Mouse (Mus musculus) heart, postnatal 4 days (tissue): ENCODE measurements at regions not wholly inside any gene's neighbourhood (a gene's known extent, or its start where the extent isn't known, plus 50 kb on each side); places are given as distances from the start of the nearest gene placed in this dataset.

Experiments
- DNase-seq: peaks from one replicate; pipeline ENCODE4 v3.0.0; 2021

DNA sequence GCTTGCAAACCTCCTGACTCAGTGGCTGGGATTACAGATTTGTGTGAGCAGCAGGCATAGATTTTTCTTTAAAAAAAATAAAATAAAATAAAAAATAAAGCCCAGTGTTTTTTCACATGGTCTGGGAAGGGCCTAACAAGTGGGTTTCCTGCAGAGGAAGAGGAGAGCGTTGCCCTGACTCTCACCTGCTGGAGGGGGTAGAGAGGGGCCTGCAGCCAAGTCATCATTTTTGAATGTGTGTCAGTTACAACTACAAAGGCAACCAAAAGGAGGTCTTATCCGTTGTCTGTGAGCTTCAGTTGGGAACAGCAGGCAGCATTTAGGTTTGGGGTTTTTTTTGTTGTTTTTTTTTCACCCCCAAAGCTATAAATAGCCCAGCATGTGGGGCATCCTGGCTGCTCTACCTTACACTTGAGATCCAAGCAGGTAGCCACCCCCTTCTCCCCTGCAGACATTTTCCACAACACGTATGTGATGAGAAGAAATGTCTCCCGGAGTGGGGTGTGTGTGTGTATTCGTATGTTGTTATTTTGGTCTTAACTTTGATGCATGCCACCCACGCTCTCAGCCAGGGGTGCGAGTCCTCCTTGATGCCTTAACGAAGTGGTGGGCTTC, 285.7 kb upstream of the 4930412O13Rik start:
- DNase-seq: no peak

DNA sequence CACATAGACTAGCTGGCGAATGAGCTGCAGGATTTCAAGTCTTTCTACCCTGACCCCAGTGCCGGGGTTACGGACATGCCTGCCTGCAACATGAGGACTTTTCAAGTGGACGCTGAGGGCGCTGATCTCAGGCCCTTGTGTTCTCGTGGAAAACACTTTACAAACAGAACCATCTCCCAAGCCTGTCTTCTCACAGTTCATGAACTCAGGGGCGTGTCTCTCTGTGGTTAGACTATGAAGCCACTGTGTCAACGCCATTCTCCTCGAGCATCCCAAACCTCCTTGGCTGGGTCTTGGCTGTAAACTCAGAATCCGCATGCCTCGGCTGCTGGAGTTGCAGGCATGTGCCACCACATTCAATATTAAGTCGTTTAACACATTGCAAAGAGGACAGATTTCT, 284.9 kb upstream of the 4930412O13Rik start:
- no peak for DNase-seq

DNA sequence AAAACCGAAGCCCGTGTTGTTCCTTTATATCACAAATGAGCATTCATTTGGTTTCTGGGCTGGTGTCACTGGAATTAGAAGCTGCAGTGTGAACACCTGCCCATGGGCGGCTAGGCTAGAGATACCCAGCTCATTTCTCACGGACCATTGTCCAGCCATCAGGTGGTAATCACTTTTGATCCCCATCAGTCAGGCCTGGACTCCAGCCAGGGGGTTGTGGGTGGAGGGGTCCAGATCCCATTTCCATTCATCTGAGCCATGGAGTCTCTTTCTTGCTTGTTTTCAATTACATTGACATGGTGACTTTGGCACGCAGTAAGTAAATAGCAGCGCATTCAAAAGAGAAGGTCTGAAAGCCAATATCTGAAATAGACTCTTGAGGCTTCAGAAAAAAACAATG, 276.1 kb upstream of the 4930412O13Rik start:
- DNase-seq: no peak

DNA sequence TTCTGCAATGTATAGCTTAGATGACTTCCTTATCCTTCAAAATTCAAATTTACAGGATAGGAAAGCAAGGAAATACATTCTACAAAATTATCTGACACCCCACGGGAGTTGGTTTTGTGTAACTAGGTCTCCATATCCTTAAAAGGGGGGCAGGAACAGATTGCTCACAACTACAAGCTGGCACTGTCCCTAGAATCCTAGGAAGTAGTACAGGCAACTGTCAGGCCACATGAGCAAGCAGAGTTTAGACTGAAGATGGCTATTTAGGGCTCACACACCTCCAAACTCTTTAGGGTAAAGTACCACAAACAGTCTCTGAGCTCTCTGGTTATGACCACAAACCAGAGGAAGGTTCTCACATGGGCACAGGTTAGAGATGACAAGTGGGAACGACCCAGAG, 273.5 kb upstream of the 4930412O13Rik start:
- no peak for DNase-seq

DNA sequence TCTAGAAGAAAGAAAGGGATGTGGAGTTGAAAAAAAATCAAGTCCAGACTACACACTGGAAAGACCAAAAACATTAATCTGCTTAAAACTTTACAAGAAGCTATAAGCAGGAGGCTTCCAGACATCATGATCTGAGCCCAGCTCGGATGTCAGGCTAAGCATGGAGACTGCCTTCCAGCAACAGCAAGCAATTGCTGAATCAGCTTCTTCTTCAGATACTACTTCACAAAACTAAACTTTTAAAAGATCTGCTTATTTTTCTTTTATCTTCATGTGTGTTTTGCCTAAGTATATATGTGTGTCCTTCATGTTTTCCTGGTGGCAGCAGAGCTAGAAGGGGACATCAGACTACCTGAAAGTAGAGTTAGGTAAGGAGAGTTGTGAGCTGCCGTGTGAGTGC, 266.6 kb upstream of the 4930412O13Rik start:
- no peak for DNase-seq

DNA sequence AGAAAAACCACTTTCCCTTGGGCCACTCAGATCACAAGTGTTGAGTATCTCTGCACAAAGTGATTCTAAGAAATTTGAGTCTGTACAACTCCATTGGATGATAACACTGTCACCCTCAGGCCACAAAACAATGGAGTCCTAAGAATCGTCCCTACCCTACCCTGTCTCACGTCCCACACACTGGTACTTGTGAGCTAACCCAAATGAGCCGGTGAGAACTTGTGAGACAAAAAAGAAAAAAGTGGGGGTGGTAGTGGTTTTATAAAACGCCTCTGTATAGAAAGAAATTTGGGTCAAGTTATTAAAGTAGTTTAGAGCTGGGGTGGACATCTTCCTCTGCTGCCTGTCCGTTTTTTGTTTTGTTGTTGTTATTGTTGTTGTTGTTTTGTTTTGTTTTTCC, 264.8 kb upstream of the 4930412O13Rik start:
- no peak for DNase-seq

DNA sequence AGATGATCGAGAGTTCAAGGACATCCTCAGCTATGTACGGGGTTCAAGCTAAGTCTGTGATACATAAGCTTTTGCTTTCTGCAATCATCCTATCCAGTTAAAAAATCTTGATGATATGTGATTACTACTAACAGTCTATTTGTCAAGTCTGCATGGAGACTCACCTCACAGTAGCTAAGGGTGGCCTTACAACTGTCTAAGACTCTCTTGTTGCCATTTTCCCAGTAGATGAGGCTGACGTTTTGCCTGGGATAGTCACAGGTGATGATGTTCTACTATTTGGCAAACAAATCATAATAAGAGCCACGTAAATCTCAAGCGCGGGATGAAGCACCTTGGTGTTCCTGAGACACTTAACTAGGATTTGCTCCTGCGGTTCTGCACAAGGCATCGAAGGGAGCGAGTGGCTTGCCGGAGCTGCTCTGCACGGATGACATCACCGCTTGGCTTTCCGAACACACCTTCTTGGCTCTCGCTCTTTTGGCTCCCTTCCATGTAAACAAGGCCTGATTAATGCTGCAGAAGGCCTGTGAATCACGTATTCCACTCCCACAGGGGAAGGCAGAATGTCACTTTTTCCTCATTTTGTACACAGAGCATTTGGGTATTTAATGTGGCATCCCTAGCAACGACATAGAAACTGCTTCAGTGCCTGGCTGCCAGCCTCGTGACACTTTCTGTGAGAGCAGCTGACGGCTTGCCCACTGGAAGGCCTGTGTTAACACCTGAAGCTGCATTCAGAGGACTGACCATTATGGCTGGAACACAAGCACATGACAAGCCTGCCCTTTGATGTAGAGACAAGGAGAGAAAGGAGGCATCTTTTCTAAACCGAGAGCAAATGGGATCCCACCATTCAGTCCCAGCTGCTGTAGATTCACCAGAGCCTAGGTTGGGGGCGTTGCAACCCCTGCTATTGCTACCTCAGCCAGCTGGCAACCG, 260.5 kb upstream of the 4930412O13Rik start:
- DNase-seq: peak; percentile 79

DNA sequence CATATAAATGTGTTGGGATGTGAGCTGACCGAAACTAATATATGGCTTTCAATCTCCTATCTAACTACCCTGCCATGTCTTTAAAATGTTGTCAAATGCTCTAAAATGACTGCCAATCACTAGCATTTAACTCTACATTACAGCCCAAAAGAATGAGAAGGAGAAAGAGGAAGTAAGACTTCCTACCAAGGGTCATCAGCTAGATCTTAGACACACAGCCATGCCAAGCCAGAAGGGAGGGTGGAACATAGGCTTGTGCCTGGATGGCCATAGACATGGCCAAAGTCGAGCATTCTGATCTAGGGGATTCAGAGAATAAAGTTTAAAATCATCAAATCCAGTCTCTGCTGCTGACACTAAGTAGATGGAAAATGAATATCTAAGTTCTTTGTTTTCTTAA, 257.4 kb upstream of the 4930412O13Rik start:
- DNase-seq: no peak

DNA sequence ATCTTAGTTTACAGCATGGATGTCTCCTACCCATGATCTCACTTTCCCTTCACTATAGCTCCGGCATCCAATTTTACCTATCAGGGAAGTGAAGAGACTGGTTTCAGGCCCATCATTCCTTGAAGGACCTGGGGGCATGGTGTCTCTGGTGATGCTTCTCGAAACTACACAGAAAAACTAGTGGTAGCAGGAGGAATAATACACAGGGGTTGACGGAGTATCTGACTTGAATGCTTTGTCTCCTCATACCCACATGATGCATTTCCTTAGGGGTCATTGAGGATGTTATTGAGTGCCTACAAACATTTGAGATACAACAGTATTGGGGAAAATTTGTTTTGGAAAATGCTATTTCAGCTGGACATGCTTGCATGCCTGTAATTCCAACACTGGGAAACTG, 253.0 kb upstream of the 4930412O13Rik start:
- DNase-seq: no peak

DNA sequence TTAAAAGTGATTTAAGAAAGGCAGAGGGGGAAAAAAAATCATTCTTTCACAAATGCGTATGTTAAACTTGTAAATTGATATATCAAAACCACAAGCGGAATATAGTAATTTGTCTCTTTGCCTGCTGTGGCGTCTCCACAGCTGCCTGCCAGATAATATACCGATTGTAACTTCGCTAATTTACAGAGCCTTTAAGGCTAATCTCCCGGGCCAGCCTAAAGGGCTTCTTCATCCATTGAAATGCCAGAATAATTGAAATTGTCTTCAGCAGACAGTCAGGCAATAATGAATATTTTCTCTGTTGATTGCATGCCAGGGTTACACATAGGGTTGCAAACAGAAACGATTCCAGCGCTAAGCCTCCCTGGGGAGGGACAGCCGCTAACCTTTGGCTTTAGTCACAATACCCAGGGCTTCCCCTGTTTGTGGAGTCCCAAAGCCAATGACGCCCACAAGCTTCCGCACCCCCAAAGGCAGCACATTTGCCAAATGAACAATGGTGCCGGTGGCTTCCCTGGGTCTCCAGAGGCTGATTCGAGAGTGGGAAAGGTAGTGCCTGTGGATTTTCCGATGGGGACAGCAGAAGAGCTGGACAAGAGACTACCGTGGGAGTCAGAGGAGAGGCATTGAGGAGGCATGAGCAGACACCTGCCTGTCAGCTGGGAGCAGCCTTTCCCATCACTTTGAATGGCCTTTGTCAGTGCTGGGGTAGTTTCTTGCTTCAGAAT, 248.2 kb upstream of the 4930412O13Rik start:
- peak; percentile 38 for DNase-seq

DNA sequence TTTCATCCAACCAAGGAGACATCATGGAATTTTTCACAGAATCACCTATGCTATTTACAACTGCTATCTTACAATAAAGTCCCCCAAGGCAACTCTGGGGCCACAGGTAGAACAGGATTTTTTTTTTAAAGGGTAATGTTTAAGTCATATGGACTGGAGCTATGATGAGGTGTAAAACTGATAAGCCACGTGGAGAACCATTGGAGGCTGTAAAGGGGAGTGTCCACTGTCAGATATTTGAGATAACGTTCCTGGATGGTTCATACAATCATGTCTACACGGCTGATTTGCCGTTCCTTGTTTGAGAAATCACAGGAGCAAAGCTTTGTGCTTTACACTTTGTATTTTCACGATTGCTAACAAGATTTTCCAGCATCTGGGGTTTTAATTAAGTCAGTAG, 241.8 kb upstream of the 4930412O13Rik start:
- no peak for DNase-seq

DNA sequence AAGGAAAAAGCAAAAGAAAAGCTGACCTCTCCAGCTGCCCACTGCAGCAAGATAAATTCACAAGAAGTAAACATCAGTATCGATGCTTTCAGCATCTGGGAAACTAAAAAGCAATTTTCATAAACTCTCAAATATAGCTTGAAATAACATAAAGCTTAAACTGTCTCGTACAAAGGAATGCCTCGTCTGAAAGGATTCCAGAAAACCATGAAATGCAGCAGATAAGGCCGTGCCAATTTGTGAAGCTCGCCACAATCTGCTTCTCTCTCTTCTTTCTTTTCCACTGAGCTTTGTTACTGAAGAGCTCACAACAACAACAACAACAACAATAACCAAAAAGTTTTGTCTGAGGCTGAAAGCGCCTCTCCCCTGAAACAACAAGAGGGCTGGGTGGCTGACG, 239.4 kb upstream of the 4930412O13Rik start:
- DNase-seq: no peak

DNA sequence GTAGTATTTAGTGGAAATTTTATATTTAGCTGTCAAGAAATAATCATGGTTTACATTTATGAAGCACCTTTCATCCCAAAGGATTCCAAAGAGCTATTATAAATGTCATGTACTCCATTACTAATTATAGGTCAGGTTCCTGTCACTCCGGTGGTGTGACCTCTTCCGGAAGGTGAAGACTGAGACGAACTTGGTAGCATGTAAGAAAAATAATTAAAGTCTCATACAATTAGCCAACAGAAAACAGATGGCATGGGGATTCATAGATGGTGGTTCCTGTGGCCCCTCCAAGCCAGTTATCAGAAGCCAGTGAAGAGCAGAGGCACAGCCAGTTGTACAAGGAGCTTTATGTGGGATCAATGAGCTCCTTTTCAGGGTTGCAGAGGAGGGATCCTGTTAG, 238.6 kb upstream of the 4930412O13Rik start:
- DNase-seq: no peak

DNA sequence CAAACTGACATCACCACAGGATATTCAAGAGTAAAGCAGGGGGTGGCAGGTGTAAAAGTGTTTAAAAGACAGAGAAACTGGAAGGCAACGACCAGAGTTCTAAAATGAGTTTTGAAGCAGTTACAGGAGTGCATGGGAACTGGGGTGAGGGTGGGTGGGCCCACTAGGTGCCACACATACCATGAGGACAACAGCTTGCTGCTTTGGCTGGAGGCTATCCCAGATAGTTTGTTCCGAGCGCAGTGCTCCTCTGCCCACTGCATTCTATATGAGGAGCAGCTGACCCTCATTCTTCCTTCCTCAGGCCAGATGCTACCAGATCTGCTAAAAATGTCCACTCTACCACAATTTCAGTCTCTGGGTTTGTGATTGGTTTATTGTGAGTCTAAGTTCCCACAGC, 234.6 kb upstream of the 4930412O13Rik start:
- no peak for DNase-seq

DNA sequence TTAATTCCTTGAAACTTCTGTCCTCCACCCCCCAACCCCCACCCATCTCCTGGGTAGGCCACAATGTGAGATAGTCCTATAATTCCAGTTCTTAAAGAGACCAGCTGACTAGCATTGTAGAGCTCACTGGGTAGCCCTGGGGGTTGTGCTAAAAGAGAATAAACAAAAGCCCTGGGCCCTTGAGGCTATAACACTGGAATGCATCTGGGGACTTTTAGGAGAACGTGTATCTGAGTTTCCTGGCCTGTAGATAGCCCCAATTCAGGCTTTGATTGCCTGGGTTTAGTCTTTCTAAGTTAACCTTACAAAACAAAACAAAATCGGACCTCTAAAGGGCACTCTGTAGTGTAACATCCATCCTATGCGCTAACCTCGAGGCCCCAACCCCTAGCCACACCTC, 234.1 kb upstream of the 4930412O13Rik start:
- DNase-seq: no peak

DNA sequence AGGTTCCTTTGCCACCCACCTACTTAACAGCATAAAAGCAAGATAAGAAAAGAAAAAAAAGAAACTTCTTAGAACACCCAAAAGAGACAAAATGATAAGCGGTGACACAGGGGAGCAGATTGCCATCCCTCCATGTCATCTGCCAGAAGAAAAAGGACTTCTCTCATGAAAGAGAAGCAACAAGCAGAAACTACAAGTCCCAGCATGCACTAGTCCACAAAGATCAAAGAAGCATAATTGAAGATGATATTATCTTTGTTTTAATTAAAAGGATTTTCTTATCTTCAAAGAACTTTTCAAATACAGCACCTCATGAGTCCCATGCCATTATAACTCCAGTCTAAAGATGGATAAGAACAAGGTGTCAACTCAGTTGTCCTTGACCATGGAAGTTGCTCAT, 231.0 kb upstream of the 4930412O13Rik start:
- DNase-seq: no peak

DNA sequence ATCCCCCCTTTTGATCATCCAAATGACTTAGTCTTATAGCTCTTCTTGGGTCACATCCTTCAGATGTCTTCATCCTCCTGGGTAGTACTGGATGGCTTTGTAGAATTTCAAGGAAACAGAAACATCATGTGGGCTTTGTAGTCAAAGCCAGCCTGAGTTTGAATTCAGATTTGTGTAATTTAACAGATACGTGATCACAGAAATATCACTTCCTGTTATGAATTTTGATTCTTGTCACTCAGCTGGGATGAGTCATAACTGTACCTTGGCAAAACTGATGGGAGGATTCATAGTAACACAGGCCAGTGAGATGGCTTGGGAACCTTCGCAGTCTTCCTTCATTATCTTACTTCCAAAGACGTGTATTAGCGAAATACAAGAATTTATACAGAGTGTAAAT, 222.2 kb upstream of the 4930412O13Rik start:
- no peak for DNase-seq

DNA sequence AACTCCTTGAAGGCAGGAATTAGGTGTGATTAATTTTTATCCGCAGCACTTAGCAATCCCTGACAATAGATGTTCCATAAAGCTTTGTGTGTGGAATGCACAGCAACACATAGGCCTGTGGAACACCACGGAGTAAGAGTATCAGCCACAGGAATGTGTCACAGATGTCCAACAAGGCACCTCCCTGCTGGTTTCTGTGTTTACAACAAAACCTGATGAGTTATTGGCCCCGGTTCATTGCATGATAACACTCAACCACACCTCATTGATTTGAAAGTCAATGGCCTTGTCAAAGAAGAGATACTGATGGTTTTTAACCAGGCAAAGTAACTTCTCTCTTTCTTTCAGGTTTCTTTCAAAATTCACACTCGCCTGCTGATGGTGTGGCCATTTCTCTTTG, 211.4 kb upstream of the 4930412O13Rik start:
- DNase-seq: no peak

DNA sequence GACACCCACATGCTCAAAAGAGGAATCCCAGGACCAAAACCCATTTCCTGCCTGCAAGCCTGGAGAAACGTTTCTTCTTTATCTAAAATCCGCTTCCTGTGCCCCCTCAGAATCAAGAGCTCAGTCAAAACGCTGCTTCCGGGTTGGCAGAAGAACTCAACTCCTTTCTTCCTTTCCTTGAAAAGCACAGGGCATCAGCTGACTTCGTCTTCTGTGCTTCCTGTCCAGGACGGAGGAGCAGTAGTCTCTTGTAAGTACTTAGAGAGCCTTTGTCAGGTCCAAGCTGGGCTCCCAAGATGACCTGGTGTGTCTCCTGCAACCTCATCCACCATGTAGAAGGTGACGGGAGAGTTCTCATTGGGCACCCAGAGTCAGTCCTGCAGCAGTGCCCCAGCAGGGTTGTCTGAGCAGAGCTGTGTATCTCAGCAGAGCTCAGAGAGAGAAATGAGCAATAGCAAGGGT, 199.3 kb upstream of the 4930412O13Rik start:
- peak; percentile 16 for DNase-seq

DNA sequence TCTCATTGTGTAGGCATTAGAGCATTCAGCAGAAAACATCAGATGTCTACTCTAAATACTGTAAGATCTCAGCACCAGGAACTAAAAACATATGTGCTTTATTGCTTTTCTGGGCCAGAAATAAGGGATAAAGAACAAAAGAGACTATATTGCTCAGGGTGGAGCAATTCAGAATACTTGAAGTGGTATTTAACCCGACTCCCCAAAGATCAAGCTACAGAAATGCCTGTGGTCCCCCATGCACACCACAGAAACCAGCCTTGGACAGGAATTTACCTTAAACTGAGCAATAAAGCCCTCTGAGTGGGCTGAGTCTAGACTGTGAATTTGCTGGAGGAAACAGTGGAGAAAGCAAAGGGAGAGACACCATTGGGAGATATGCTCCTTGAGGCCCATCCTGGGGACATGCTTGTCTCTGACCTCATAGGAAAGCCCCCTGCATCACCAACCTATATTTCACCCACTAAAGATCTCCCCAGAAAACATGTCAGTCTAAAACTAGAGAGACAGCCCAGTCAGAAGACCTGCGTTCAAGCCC, 197.3 kb upstream of the 4930412O13Rik start:
- no peak for DNase-seq

DNA sequence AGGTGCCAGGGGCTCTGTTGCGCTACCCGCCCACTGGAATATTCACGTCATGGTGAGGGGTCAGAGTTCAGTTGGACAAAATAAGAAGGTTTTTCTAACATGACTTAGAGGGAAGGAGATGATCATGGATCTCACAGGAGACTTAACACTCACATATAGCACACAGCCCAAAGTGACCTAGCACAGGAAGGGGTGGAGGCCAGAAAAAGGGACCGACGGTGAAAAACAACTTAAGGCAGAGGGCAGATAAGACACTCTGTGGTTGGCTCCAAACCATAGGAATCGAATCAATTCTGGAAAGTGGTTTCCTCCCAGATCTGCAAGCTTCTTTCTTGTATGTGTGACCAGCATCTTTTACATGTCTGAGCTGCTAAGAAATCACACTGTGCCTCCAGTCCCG, 192.9 kb upstream of the 4930412O13Rik start:
- no peak for DNase-seq

DNA sequence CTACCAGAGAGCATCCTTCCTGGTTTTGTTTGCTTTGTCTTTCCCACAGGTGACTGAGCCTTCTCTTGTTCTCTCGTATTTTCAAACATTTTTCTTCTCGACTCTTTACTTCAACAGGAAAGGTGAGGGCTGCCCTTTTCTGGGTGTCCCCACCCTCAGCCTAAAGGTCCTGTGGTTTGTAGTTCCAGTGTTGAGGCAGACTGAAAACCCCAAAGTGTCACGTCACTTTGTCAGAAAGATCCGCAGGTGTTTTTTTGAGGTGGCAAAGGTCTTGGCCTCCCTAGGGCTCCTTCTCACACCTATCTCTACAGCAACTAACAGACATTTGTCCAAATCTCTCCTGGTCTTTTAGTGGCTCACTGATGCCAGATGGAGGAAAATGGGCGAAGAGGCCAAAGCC, 191.5 kb upstream of the 4930412O13Rik start:
- no peak for DNase-seq

DNA sequence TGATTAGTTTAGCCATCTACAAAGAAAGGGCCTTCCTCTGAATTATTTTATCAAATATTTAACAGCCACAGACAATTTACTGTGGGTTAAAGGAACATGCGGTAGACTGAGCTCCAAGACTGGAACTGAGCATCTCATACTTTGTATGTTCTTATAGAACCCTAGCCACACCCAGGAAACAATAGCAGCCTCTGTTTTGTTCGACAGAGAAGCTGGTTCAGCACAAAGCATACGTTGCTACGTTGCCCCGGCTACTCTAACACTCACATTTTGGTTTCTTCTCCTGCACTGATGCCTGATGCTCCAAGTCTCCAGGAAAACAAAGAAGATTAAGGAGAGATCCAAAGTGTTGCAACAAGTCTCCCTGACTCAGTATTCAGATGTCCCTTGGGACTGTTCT, 189.5 kb upstream of the 4930412O13Rik start:
- no peak for DNase-seq
